Mouse (Mus musculus): ENCODE results near the gene Gm2001. TPM values are rescaled to one million over a fixed set of nuclear protein-coding genes. Genes with fewer than 3 reads are reported as not detected.
"Not testable (repeated sequence)": the region's sequence is repeated elsewhere in the genome, so short reads cannot be mapped to it uniquely, and the experiment has no call there.

Gm2001 gene
- polyA plus RNA-seq (2016; fragmentation: Nextera tagmentation; extraction: Ambion mirVana): not detected in 2 replicates

GRCm38 (mm10) chr12:87842239-87842638 is at the start of gene Gm2001:
TSS of gene Gm2001 (minus strand) at chr12:87842339.
- not testable (repeated sequence) for DNase-seq (ENCODE audit: low spot score); H3K36me3 ChIP-seq (replicated peaks); H3K27me3 ChIP-seq (replicated peaks; ENCODE audit: low read depth, poor library complexity, severe bottlenecking); H3K9me3 ChIP-seq; H3K27ac ChIP-seq (replicated peaks); H3K4me3 ChIP-seq; H3K4me1 ChIP-seq
- 74% methylated on average over 2 of the region's 2 CpGs for WGBS

DNA sequence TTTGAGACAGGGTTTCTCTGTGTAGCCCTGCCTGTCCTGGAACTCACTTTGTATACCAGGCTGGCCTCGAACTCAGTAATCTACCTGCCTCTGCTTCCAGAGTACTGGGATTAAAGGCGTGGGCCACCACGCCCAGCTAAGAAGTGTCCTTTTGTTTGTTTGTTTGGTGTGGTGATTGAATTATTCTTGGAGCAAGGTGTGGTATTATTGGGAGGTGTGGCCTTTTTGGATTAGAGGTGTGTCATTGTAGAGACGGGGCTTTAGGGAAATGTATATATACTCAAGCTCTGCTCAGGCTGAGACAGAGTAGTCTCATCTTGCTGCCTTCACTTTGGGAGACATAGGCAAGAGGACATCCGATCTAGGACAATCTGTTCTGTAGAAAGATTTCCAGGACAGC is 31.6 kb upstream of the Gm2001 start, which contains the start of gene Gm2016:
Gene Gm2016, plus strand, starts transcription at position 301 of the 400 bp plus-strand sequence.
- 86% methylated on average over 5 of the region's 5 CpGs for WGBS
- not testable (repeated sequence) for H3K27ac ChIP-seq (replicated peaks); H3K27me3 ChIP-seq (replicated peaks; ENCODE audit: low read depth, poor library complexity, severe bottlenecking); DNase-seq (ENCODE audit: low spot score); H3K4me1 ChIP-seq; H3K36me3 ChIP-seq (replicated peaks); H3K9me3 ChIP-seq; H3K4me3 ChIP-seq

DNA sequence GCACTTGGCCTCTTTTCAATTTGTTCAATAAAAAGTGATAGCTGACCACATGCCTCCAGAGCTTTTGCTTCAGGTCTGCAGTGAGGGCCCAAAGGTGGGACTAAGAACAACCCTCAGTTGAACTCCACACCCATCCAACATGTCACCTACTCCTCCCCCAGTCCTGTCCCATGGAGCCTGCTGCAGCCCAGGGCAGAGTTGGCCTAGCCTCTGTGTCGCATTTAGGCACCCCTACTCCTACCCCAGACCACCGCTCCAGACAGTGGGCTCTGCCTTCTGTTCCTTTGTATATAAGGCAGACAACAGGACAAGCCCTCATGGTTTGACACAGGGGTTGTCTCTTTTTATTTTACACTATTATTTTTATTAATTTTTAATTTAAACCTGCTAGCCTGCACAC is 21.9 kb upstream of the Gm2001 start:
- not testable (repeated sequence) for H3K27ac ChIP-seq (replicated peaks); H3K4me3 ChIP-seq; H3K9me3 ChIP-seq; DNase-seq (ENCODE audit: low spot score); H3K36me3 ChIP-seq (replicated peaks); H3K27me3 ChIP-seq (replicated peaks; ENCODE audit: low read depth, poor library complexity, severe bottlenecking); H3K4me1 ChIP-seq
- 85% methylated on average over 2 of the region's 2 CpGs for WGBS

DNA sequence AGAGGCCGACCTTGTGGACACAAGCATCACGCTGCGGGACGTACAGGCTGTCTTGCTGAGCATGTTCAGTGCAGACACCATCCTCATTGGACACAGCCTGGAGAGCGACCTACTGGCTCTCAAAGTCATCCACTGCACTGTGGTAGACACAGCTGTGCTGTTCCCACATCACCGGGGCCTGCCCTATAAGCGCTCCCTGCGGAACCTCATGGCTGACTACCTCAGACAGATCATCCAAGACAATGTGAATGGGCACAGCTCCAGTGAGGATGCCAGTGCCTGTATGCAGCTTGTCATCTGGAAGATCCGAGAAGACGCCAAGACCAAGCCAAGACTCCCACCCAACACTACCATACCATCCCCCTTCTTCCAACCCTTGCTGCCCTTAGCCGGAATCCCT is 21.5 kb upstream of the Gm2001 start:
- DNase-seq (ENCODE audit: low spot score): not testable (repeated sequence)
- WGBS: 93% methylated on average over 10 of the region's 11 CpGs

DNA sequence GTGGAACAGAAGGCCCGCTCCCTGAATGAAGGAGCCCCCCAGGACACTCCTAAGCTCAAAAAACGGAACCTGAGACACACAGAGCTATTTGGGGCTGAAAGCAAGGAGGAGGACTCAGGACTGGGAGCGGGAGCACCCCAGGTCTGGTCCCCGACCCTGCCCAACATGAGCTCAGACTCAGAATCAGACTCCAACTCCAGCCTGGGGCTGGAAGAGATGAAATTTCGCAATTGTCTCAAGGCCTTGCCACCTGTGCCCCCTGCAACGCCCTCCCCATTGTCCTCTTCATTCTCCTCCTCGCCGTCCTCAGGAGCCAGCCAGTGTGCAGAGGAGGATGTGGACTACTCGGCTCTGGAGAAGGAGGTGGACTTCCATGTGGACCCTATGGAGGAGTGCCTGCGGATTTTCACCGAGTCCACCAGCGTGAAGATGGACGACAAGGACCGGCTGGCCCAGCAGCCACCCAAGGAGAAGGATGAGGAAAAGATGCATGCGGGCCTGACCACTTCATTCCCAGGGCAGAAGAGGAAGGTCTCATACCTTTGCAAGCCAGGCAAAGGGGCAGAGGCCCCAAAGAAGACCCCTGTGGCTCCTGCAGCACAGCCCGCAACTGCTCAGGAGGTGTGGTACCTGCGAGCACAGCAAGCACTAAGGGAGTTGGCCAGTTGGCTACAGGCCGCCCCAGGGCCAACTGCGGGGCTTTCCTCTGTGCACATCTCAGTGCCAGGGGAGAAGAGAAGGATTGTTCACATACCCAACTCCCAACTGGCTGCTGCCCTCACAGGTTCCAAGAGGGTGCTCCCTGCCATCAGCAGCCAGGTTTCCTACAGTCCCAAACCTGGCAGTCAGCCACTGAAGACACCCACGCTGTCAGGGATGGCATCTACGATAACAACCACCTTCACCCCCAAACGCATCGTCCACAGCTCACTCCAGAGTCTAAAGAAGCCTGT is 19.9 kb upstream of the Gm2001 start:
- H3K36me3 ChIP-seq (replicated peaks); H3K4me3 ChIP-seq; H3K27me3 ChIP-seq (replicated peaks; ENCODE audit: low read depth, poor library complexity, severe bottlenecking); H3K27ac ChIP-seq (replicated peaks); H3K4me1 ChIP-seq; H3K9me3 ChIP-seq: not testable (repeated sequence)
- 87% methylated on average over 23 of the region's 23 CpGs for WGBS
- DNase-seq (ENCODE audit: low spot score): peak; percentile 7

More for the DNA sequence above, 21.5 kb upstream of the Gm2001 start:
- not testable (repeated sequence) for H3K9me3 ChIP-seq; H3K27ac ChIP-seq (replicated peaks); H3K27me3 ChIP-seq (replicated peaks; ENCODE audit: low read depth, poor library complexity, severe bottlenecking); H3K36me3 ChIP-seq (replicated peaks); H3K4me3 ChIP-seq; H3K4me1 ChIP-seq

- H3K27me3 ChIP-seq (replicated peaks; ENCODE audit: low read depth, poor library complexity, severe bottlenecking); DNase-seq (ENCODE audit: low spot score); H3K4me3 ChIP-seq; H3K4me1 ChIP-seq; H3K36me3 ChIP-seq (replicated peaks); H3K27ac ChIP-seq (replicated peaks); H3K9me3 ChIP-seq: not testable (repeated sequence)
- 91% methylated on average over 1 of the region's 1 CpGs for WGBS
Measured at GRCm38 (mm10) chr12:87856067-87856466, 13.9 kb upstream of the Gm2001 start.

DNA sequence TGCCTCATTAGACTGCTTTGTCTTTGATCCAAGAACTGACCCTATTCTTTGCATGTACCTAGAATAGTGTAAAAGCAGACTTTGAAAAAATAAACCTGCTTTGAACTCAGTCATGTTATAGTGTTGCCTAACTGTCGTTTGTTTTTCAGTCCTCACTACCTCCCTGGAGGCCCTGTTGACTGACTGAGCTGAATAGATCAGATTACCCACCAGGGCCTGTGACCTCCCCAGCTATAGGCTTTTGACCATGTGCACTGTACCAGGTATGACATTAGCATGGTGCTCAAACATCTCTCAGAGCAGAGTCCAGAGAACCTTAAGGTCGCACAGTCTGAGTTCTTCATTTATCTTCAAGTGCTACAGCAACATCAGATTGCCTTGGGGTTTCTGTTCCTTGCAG is 8.5 kb upstream of the Gm2001 start:
- H3K27me3 ChIP-seq (replicated peaks; ENCODE audit: low read depth, poor library complexity, severe bottlenecking); H3K4me1 ChIP-seq; DNase-seq (ENCODE audit: low spot score); H3K9me3 ChIP-seq; H3K36me3 ChIP-seq (replicated peaks); H3K4me3 ChIP-seq; H3K27ac ChIP-seq (replicated peaks): not testable (repeated sequence)
- WGBS: no CpG with 5 or more reads among the region's 2 CpGs

- WGBS: 79% methylated on average over 6 of the region's 6 CpGs
- not testable (repeated sequence) for H3K4me3 ChIP-seq
Measured at GRCm38 (mm10) chr12:87816277-87816676, 25.9 kb downstream of the Gm2001 start, which contains the start of gene BB287469. TSS of gene BB287469 (plus strand) at chr12:87816577.

DNA sequence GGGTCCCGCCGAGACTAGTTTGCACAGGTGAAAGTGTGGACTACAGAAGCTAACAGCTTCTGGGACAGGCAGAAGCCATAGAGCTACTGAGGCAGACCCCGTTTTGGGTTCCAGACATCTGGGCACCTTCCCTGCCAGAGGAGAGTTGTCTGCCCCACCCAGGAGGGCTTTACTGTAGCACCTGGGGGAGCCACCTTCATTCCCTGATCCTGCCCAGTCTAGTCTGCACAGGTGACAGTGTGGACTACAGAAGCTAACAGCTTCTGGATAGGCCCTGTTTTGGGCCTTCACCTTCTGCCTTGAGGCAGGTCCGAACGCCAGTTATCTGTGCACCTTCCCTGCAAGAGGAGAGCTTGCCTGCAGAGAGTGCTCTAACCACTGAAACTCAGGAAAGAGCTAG is 44.2 kb downstream of the Gm2001 start:
- 92% methylated on average over 5 of the region's 5 CpGs for WGBS
- H3K4me1 ChIP-seq; H3K4me3 ChIP-seq; DNase-seq (ENCODE audit: low spot score); H3K27me3 ChIP-seq (replicated peaks; ENCODE audit: low read depth, poor library complexity, severe bottlenecking); H3K36me3 ChIP-seq (replicated peaks); H3K9me3 ChIP-seq; H3K27ac ChIP-seq (replicated peaks): not testable (repeated sequence)

More at GRCm38 (mm10) chr12:87816277-87816676, 25.9 kb downstream of the Gm2001 start, which contains the start of gene BB287469:
- H3K27ac ChIP-seq (replicated peaks); H3K36me3 ChIP-seq (replicated peaks); DNase-seq (ENCODE audit: low spot score); H3K4me1 ChIP-seq; H3K27me3 ChIP-seq (replicated peaks; ENCODE audit: low read depth, poor library complexity, severe bottlenecking); H3K9me3 ChIP-seq: not testable (repeated sequence)

GRCm38 (mm10) chr12:87795212-87795611 is 46.9 kb downstream of the Gm2001 start, which contains the start of gene Gm21936:
TSS of gene Gm21936 (plus strand) at chr12:87795512.
- H3K4me1 ChIP-seq; H3K27ac ChIP-seq (replicated peaks); H3K4me3 ChIP-seq; H3K36me3 ChIP-seq (replicated peaks); H3K27me3 ChIP-seq (replicated peaks; ENCODE audit: low read depth, poor library complexity, severe bottlenecking); H3K9me3 ChIP-seq; DNase-seq (ENCODE audit: low spot score): not testable (repeated sequence)
- 89% methylated on average over 1 of the region's 1 CpGs for WGBS

Other genes with a start within 250 kb of the Gm2001 start
- gene Oog1, start 239.7 kb downstream of the Gm2001 start, polyA plus RNA-seq (2016; fragmentation: Nextera tagmentation; extraction: Ambion mirVana): not detected in 2 replicates
- gene Gm4027, start 223.5 kb downstream of the Gm2001 start, polyA plus RNA-seq (2016; fragmentation: Nextera tagmentation; extraction: Ambion mirVana): not detected in 2 replicates
- not detected in 2 replicates for gene Gm16381, start 197.7 kb downstream of the Gm2001 start, polyA plus RNA-seq (2016; fragmentation: Nextera tagmentation; extraction: Ambion mirVana)
- gene Gm21319, start 66.6 kb downstream of the Gm2001 start, polyA plus RNA-seq (2016; fragmentation: Nextera tagmentation; extraction: Ambion mirVana): not detected in 2 replicates
- gene Gm21936, start 46.8 kb downstream of the Gm2001 start, polyA plus RNA-seq (2016; fragmentation: Nextera tagmentation; extraction: Ambion mirVana): not detected in 2 replicates
- not detected in 2 replicates for gene BB287469, start 25.8 kb downstream of the Gm2001 start, polyA plus RNA-seq (2016; fragmentation: Nextera tagmentation; extraction: Ambion mirVana)
- not detected in 2 replicates for gene Gm2016, start 31.7 kb upstream of the Gm2001 start, polyA plus RNA-seq (2016; fragmentation: Nextera tagmentation; extraction: Ambion mirVana)
- not detected in 2 replicates for gene Gm2022, start 53.0 kb upstream of the Gm2001 start, polyA plus RNA-seq (2016; fragmentation: Nextera tagmentation; extraction: Ambion mirVana)
- not detected in 2 replicates for gene Gm2035, start 77.5 kb upstream of the Gm2001 start, polyA plus RNA-seq (2016; fragmentation: Nextera tagmentation; extraction: Ambion mirVana)
- gene Gm2042, start 111.7 kb upstream of the Gm2001 start, polyA plus RNA-seq (2016; fragmentation: Nextera tagmentation; extraction: Ambion mirVana): not detected in 2 replicates
- gene Gm2075, start 169.5 kb upstream of the Gm2001 start, polyA plus RNA-seq (2016; fragmentation: Nextera tagmentation; extraction: Ambion mirVana): not detected in 2 replicates
- gene Gm6803, start 176.4 kb upstream of the Gm2001 start, polyA plus RNA-seq (2016; fragmentation: Nextera tagmentation; extraction: Ambion mirVana): not detected in 2 replicates
- gene Gm2056, start 184.7 kb upstream of the Gm2001 start, polyA plus RNA-seq (2016; fragmentation: Nextera tagmentation; extraction: Ambion mirVana): not detected in 2 replicates
- gene Gm16368, start 241.4 kb upstream of the Gm2001 start, polyA plus RNA-seq (2016; fragmentation: Nextera tagmentation; extraction: Ambion mirVana): not detected in 2 replicates